Mouse (Mus musculus) thymus, postnatal 36 days (tissue): ENCODE measurements at regions not wholly inside any gene's neighbourhood (a gene's known extent, or its start where the extent isn't known, plus 50 kb on each side); places are given as distances from the start of the nearest gene placed in this dataset.

ENCODE experiments used
- DNase-seq, 2 experiments: peaks; one replicate each; pipeline ENCODE4 v3.0.0; 2022; ENCODE audit warnings: mixed read lengths in 2 of 2

- DNase-seq = no peak
Observed at GRCm38 (mm10) chr8:128251723-128252122, 106.7 kb upstream of the Nrp1 start.

GRCm38 (mm10) chr8:128260836-128261235 is 97.6 kb upstream of the Nrp1 start:
- DNase-seq = no peak

GRCm38 (mm10) chr8:128261367-128261766 is 97.0 kb upstream of the Nrp1 start:
- no peak for DNase-seq

DNA sequence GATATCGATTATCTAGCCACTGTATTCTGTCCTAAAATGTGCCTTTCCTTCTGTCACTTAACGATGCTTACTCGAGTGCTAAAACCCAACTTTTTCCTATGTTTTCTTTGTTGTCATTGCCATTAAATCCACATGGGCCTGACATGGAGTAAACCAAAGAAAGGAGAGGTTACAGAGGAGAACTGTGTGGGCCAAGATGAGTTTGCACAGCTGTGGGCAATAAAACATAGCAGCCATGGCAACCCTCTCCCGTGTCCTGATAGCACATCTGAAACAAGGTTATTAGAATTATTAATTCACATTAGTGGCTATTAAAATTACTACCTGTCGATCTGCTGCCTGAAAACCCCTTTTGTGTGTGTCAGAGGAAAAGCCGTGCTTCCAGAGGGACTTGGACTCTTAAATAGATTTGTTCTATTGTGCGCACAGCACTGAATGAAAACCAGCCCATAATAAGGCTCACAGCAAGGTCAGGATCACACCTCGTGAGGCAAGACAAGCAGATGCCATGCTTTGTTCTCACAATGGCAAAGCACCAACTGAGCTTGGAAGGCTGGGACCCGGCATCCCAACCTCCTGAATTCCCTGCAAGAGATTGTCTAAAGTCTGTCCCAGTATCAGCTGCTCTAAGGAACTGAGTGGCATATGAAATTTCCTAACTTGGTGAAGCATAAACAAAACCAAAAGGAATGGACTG is 95.0 kb upstream of the Nrp1 start:
- no peak for DNase-seq

- no peak for DNase-seq
Observed at GRCm38 (mm10) chr8:128267261-128267660, 91.1 kb upstream of the Nrp1 start.

DNA sequence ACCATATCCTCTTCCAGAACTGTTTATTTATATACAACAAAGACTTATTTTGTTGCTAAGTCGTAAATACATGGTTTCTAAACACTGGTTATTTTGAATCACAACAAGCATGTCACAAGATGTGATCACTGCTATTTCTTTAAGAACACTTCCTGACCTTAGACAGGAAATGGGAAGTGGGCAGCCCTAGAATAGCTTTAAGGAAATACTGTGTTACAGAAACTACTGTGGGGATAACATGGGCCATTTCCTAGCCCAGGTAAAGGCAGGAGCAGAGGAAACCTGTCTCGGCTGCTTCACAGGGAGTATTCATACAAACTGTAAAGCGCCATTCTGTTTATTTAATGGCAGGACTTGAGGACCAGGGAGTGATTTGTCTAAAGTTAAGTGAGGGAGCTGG is 90.4 kb upstream of the Nrp1 start:
- DNase-seq = no peak

GRCm38 (mm10) chr8:128269546-128269945 is 88.9 kb upstream of the Nrp1 start:
- DNase-seq = no peak

DNA sequence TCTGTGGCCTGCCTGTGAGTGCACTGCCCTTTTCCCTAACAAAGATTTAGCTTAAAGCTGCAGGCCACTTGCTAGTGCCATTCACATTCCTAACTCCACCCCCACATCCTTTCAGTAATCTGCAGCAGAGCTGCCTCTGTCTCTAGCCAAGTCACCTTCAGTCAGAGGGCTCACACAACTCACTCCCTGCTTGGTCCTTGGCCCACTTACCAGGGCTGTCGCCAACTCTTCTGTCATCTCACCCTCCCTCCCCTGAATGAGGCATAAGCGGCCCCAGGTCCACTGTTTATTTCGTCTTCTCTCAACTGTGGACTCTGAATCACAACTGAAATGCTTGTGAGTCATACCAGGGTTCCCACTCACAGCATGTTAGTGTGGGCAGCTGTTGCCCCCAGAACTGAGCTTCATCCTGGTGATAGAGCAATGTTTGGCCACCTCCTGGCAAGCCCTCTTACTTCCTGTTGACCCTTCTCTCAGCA is 85.5 kb upstream of the Nrp1 start:
- no peak for DNase-seq

DNA sequence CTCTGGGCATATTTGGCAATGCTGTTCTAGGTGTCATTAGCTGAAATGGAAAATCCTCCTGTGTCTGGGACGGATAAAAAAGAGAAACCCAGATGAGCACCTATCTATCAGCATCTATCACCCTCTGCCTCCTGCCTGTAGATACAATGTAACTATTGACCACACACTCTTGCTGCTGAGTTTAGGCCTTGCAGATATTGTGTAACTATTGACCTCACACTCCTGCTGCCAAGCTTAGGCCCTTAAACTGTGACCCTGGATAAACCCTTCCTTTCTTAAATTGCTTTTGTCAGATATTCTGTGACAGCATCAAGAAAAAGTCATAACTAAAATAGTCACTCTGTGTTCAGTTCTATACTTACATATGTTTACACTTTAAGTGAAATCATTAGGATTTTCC is 81.9 kb upstream of the Nrp1 start:
- no peak for DNase-seq

DNA sequence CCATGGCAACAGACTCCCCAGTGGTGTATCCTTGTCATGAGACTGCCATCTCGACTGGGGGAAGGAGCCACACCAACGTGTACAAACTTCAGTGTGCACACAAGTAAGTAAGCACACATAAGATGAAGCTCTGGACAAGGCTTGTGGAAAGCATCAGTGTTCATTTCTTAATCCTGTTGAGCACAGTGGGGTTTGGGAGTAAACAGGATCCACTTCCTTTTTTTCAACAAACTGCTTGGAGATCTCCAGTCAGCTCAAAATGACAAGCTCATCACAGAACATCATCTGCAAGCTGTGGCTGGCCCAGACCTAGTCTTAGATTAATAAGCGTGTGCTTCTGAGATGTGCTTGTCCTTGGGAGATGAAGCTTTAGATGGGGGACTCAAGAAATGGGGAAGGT is 75.6 kb upstream of the Nrp1 start:
- no peak for DNase-seq

- no peak for DNase-seq
Observed at GRCm38 (mm10) chr8:128283365-128283764, 75.0 kb upstream of the Nrp1 start.

GRCm38 (mm10) chr8:128284816-128285215 is 73.6 kb upstream of the Nrp1 start:
- no peak for DNase-seq

DNA sequence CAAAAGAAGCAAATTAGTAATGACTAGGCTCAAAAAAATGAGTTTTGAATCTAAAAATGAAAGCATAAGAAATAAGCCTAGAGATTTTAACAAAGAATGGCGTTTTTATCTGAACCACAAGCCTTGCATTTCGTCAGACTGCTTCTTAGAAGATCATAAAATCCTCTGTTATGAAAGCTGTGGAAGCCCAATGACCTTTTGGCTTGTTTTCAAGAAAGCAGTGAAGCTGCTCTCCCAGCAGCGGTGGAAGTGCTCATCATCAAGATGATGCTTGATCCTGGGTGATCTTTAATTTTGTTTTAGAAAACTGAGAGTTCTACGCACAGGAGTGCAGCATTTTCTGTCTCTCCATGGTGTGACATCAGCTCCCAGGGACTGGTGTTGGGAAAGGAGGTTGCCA is 68.3 kb upstream of the Nrp1 start:
- DNase-seq = no peak

DNA sequence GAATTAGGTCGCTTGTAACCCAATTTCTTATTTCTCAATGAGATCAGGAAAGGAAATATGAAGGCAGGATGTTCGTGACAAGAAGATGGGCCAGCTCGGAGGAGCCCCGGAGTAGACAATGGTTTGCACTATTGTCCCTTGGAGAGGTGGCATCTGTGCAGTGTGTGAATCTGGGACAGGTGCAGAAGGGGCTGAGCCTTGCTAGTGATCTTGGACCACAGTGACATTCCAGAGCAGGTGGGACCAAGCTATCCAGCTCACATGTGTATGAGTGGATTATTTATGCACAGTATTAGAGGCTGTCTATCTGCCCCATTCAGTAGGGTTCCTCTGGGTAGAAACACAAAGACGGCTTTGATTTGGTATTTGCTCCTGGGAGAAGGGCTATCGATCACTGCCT is 66.0 kb upstream of the Nrp1 start:
- no peak for DNase-seq

GRCm38 (mm10) chr8:128296728-128297380 is 61.5 kb upstream of the Nrp1 start:
- DNase-seq = no peak

DNA sequence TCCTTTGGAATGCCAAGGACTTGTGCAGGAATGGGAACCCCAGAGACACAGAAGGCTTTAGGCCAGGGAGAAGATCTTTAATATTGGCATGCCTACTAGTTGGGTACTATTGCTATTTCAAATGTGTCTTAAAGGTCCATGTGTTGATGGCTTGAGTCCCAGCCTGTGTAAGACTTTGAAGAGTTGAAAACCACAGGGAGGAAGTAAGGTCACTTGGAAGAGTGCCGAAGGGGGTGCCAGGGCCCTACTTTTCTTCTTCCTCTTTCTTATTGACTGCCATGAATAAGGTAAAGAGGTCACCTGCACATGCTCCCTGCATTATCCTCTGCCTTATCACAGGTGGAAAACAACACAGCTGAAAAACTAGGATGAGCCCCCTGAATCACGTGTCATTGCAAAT is 56.1 kb upstream of the Nrp1 start:
- no peak for DNase-seq
